Mouse (Mus musculus) ZHBTc4 (cell line): ENCODE measurements around the gene 2310034G01Rik.

Experiments
- DNase-seq: peaks from one replicate; pipeline ENCODE4 v3.0.0-alpha.2; 2011; ENCODE audit warnings: low read depth, low spot score

Gene 2310034G01Rik

GRCm38 (mm10) chr19:46350168-46350932 lies at the start of gene 2310034G01Rik:
2310034G01Rik (minus strand) TSS chr19:46350302.
- DNase-seq, result no peak

- DNase-seq, result no peak
Measured at GRCm38 (mm10) chr19:46399886-46400285, 49.8 kb upstream of the 2310034G01Rik start.

GRCm38 (mm10) chr19:46399372-46399771 lies 49.3 kb upstream of the 2310034G01Rik start:
- no peak for DNase-seq

- DNase-seq, result no peak
Measured at GRCm38 (mm10) chr19:46398401-46398800, 48.3 kb upstream of the 2310034G01Rik start.

- peak; percentile 26 for DNase-seq
Measured at GRCm38 (mm10) chr19:46397436-46398001, 47.4 kb upstream of the 2310034G01Rik start.

- DNase-seq, result peak; percentile 100
Measured at GRCm38 (mm10) chr19:46396686-46397435, 46.8 kb upstream of the 2310034G01Rik start, which contains the start of gene Sufu. Sufu (plus strand) TSS chr19:46396896.

GRCm38 (mm10) chr19:46396109-46396508 lies 46.0 kb upstream of the 2310034G01Rik start:
- no peak for DNase-seq

- DNase-seq, result peak; percentile 99
Measured at GRCm38 (mm10) chr19:46395109-46396009, 45.3 kb upstream of the 2310034G01Rik start, which contains the start of gene Actr1a. Actr1a (minus strand) TSS chr19:46395748.

- DNase-seq, result no peak
Measured at GRCm38 (mm10) chr19:46394712-46395108, 44.6 kb upstream of the 2310034G01Rik start.

- peak; percentile 82 for DNase-seq
Measured at GRCm38 (mm10) chr19:46392018-46392417, 41.9 kb upstream of the 2310034G01Rik start.

- peak; percentile 69 for DNase-seq
Measured at GRCm38 (mm10) chr19:46389872-46390271, 39.8 kb upstream of the 2310034G01Rik start.

GRCm38 (mm10) chr19:46382275-46382674 lies 32.2 kb upstream of the 2310034G01Rik start:
- DNase-seq, result no peak

GRCm38 (mm10) chr19:46375891-46376290 lies 25.8 kb upstream of the 2310034G01Rik start:
- DNase-seq, result no peak

GRCm38 (mm10) chr19:46375489-46375888 lies 25.4 kb upstream of the 2310034G01Rik start:
- no peak for DNase-seq

GRCm38 (mm10) chr19:46374477-46375088 lies 24.5 kb upstream of the 2310034G01Rik start:
- peak; percentile 67 for DNase-seq

GRCm38 (mm10) chr19:46369204-46369603 lies 19.1 kb upstream of the 2310034G01Rik start:
- peak; percentile 28 for DNase-seq

GRCm38 (mm10) chr19:46367798-46368590 lies 17.9 kb upstream of the 2310034G01Rik start:
- DNase-seq, result no peak

- DNase-seq, result peak; percentile 27
Measured at GRCm38 (mm10) chr19:46363294-46364009, 13.3 kb upstream of the 2310034G01Rik start.

GRCm38 (mm10) chr19:46362104-46362503 lies 12.0 kb upstream of the 2310034G01Rik start:
- no peak for DNase-seq
